Mouse (Mus musculus) skeletal muscle tissue, adult 2 months (tissue): ENCODE data around the gene Hoxc6.

Experiments used
- DNase-seq: peaks from one replicate; pipeline ENCODE4 v3.0.0-alpha.2; 2012; ENCODE audit warnings: low read depth, low spot score

Hoxc6 gene

GRCm38 (mm10) chr15:103038701-103039480 is 40.8 kb downstream of the Hoxc6 start:
- DNase-seq, result no peak

GRCm38 (mm10) chr15:103039609-103040008 is 41.6 kb downstream of the Hoxc6 start:
- DNase-seq, result no peak

- no peak for DNase-seq
These were observed 42.5 kb downstream of the Hoxc6 start for GRCm38 (mm10) chr15:103040601-103041000.

- DNase-seq, result no peak
These were observed 43.6 kb downstream of the Hoxc6 start for GRCm38 (mm10) chr15:103041613-103042012.

GRCm38 (mm10) chr15:103042209-103042608 is 44.2 kb downstream of the Hoxc6 start:
- no peak for DNase-seq

- DNase-seq, result no peak
These were observed 53.6 kb downstream of the Hoxc6 start for GRCm38 (mm10) chr15:103051670-103052069.

- DNase-seq, result no peak
These were observed 55.2 kb downstream of the Hoxc6 start for GRCm38 (mm10) chr15:103053210-103053609.

GRCm38 (mm10) chr15:103056396-103056795 is 58.3 kb downstream of the Hoxc6 start:
- DNase-seq, result no peak

GRCm38 (mm10) chr15:103058715-103059114 is 60.7 kb downstream of the Hoxc6 start:
- DNase-seq, result no peak

GRCm38 (mm10) chr15:103059393-103059992 is 61.4 kb downstream of the Hoxc6 start:
- DNase-seq, result no peak

GRCm38 (mm10) chr15:103060021-103060340 is 61.9 kb downstream of the Hoxc6 start:
- no peak for DNase-seq

GRCm38 (mm10) chr15:103060341-103061130 is 62.5 kb downstream of the Hoxc6 start:
- DNase-seq, result peak; percentile 47

GRCm38 (mm10) chr15:103061131-103061825 is 63.2 kb downstream of the Hoxc6 start:
- DNase-seq, result peak; percentile 21
